Mouse (Mus musculus) embryonic fibroblast, embryonic 13.5 days (primary cell): ENCODE data around the gene Cd3g. TPM values are rescaled to one million over a fixed set of nuclear protein-coding genes. Genes with fewer than 3 reads are reported as not detected.

ENCODE experiments used
- H3K27ac ChIP-seq: 2 replicates; pipeline ENCODE4 v1.5.1; 2012; ENCODE audit warnings: low read length, control low read depth, inconsistent platforms; ENCODE audit not compliant: insufficient read depth
- H3K4me1 ChIP-seq: 2 replicates; pipeline ENCODE4 v1.6.1; 2011; ENCODE audit warnings: low read length; ENCODE audit not compliant: control insufficient read depth, insufficient read depth
- H3K4me3 ChIP-seq: 2 replicates; pipeline ENCODE4 v1.5.1; 2011; ENCODE audit warnings: mild to moderate bottlenecking, control low read depth, low read length; ENCODE audit not compliant: insufficient read depth
- CTCF ChIP-seq: IDR thresholded peaks from 2 replicates; pipeline ENCODE4 v1.5.1; 2011; ENCODE audit warnings: mild to moderate bottlenecking, control low read depth, low read length, moderate library complexity, borderline replicate concordance; ENCODE audit not compliant: insufficient read depth
- POLR2A ChIP-seq: IDR thresholded peaks from 2 replicates; pipeline ENCODE4 v1.6.1; 2011; ENCODE audit warnings: low read depth, mild to moderate bottlenecking, control low read depth, low read length, moderate library complexity
- polyA plus RNA-seq: library from polyadenylated mRNA; stranded (reverse); fragments of >200 nt; gene quantifications from 2 replicates; pipeline ENCODE4 v1.2.4, GENCODE M21; 2011; ENCODE audit warnings: low read depth; ENCODE audit not compliant: missing spikeins, insufficient read length

The Cd3g gene
- polyA plus RNA-seq, 1 experiment: not detected

GRCm38 (mm10) chr9:44986976-44987375 is 6.7 kb upstream of the Cd3g start:
- H3K27ac ChIP-seq: no peak overlapping the region
- no peak for TF ChIP-seq CTCF
- TF ChIP-seq POLR2A: no peak
- no peak overlapping the region for H3K4me3 ChIP-seq
- no peaks in the 10 kb centered on the region for H3K4me1 ChIP-seq

GRCm38 (mm10) chr9:44986242-44986781 is 6.1 kb upstream of the Cd3g start:
- Histone ChIP-seq H3K27ac (no peak overlapping the region), H3K4me1 (no peaks in the 10 kb centered on the region), H3K4me3 (no peak overlapping the region)
- TF ChIP-seq CTCF (no peak), POLR2A (no peak)

- Histone ChIP-seq H3K4me3 (no peak overlapping the region), H3K4me1 (no peaks in the 10 kb centered on the region), H3K27ac (no peak overlapping the region)
- no peak for TF ChIP-seq POLR2A
- TF ChIP-seq CTCF: no peak
Measured at GRCm38 (mm10) chr9:44985721-44986161, 5.5 kb upstream of the Cd3g start.

- TF ChIP-seq CTCF (no peak), POLR2A (no peak)
- Histone ChIP-seq H3K4me1 (no peaks in the 10 kb centered on the region), H3K4me3 (no peak overlapping the region), H3K27ac (no peak overlapping the region)
Measured at GRCm38 (mm10) chr9:44983001-44983400, 2.8 kb upstream of the Cd3g start.

- TF ChIP-seq POLR2A (no peak), CTCF (no peak)
- H3K27ac ChIP-seq: no peak overlapping the region
- no peaks in the 10 kb centered on the region for H3K4me1 ChIP-seq
- no peak overlapping the region for H3K4me3 ChIP-seq
Measured at GRCm38 (mm10) chr9:44982531-44982930, 2.3 kb upstream of the Cd3g start.

GRCm38 (mm10) chr9:44982081-44982480 is 1.9 kb upstream of the Cd3g start:
- Histone ChIP-seq H3K27ac (no peak overlapping the region), H3K4me3 (no peak overlapping the region), H3K4me1 (no peaks in the 10 kb centered on the region)
- TF ChIP-seq CTCF (no peak), POLR2A (no peak)

GRCm38 (mm10) chr9:44981676-44982075 is 1.4 kb upstream of the Cd3g start, which contains the start of gene Cd3d:
Gene Cd3d (plus strand): TSS chr9:44981786.
- no peak within 1 kb of the TSS for H3K27ac ChIP-seq
- no peak within 1 kb of the TSS for H3K4me3 ChIP-seq
- TF ChIP-seq POLR2A (no peak), CTCF (no peak)
- H3K4me1 ChIP-seq: no peaks in the 10 kb centered on the region

GRCm38 (mm10) chr9:44981104-44981503 is 873 bp upstream of the Cd3g start:
- Histone ChIP-seq H3K4me3 (no peak overlapping the region), H3K27ac (no peak overlapping the region)
- TF ChIP-seq CTCF (no peak), POLR2A (no peak)

GRCm38 (mm10) chr9:44979806-44980205 is 425 bp downstream of the Cd3g start:
- Histone ChIP-seq H3K4me1 (no peaks in the 10 kb centered on the region), H3K4me3 (no peak overlapping the region), H3K27ac (no peak overlapping the region)
- no peak for TF ChIP-seq CTCF
- TF ChIP-seq POLR2A: no peak

More at GRCm38 (mm10) chr9:44981104-44981503, 873 bp upstream of the Cd3g start:
- H3K4me1 ChIP-seq: no peaks in the 10 kb centered on the region

GRCm38 (mm10) chr9:44977813-44978212 is 2.4 kb downstream of the Cd3g start:
- H3K4me1 ChIP-seq: no peaks in the 10 kb centered on the region

More at GRCm38 (mm10) chr9:44977813-44978212, 2.4 kb downstream of the Cd3g start:
- TF ChIP-seq CTCF: no peak
- TF ChIP-seq POLR2A: no peak
- Histone ChIP-seq H3K27ac (no peak overlapping the region), H3K4me3 (no peak overlapping the region)
